ENCODE assay signal across 27 mouse cellular contexts in the genomic region with DNA sequence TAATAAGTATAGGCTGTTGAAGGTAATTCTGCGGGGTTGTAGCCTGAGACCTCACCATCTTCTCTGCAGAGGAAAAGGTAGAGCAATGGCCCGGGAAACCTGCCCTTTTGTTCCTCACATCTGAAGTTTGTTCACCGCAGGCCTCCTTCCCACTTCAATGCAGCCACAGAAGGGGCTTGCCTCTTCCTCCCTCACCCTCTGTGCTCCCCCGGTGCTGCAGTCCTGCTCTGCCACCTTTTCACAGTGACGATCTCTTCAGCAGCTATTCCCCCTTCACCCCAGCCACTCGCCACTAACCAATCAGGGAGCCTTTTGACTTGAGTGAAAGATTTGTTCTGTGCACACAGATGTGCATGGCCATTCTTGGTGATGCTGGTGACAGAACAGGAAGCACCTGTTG.
A peak's percentile ranks its signal among the peaks of the same experiment; 100 is the strongest.
DNase-seq lines count a peak whose midpoint lies in the region; ATAC-seq and TF ChIP-seq lines count a peak whose summit lies in the region.
"Had no signal": no experiment of that assay in that cellular context is flagged by ENCODE, and none has a peak within 500 bp of the region (broad histone marks: within the 10 kb centered on the region; RNA-seq: fewer than 3 reads in every experiment).

No protein-coding gene starts in this region.

- no peak overlapping the region for H3K4me2 ChIP-seq in midbrain, postnatal 0 days (ENCODE audit: low read depth, low read length, poor library complexity, severe bottlenecking)
- no peak overlapping the region for H3K4me2 ChIP-seq in midbrain, embryonic 14.5 days (ENCODE audit: low read length)
- no peak overlapping the region for H3K4me2 ChIP-seq in hindbrain, postnatal 0 days (ENCODE audit: low read depth, low read length)
- H3K4me2 ChIP-seq: embryonic facial prominence, embryonic 12.5 days; heart, embryonic 12.5 days; hindbrain, embryonic 14.5 days; limb, embryonic 13.5 days; liver, embryonic 11.5 days had no signal

- WGBS in midbrain, embryonic 10.5 days: 43% methylated on average over 6 of the region's 6 CpGs
- 41% methylated on average over 6 of the region's 6 CpGs for WGBS in midbrain, postnatal 0 days
- WGBS in midbrain, embryonic 14.5 days: 38% methylated on average over 6 of the region's 6 CpGs
- 6% methylated on average over 6 of the region's 6 CpGs for WGBS in thymus, adult 2 months
- 46% methylated on average over 6 of the region's 6 CpGs for WGBS in hindbrain, postnatal 0 days

- peak overlapping the region; percentile 73 for H3K27ac ChIP-seq in midbrain, embryonic 10.5 days (replicated peaks)
- H3K27ac ChIP-seq in midbrain, postnatal 0 days (ENCODE audit: low read depth, low read length): no peak overlapping the region
- H3K27ac ChIP-seq in midbrain, embryonic 14.5 days (replicated peaks; ENCODE audit: low read depth, low read length): 0 out of 2 replicates have a peak overlapping the region, but pooled peaks have one; percentile 13
- H3K27ac ChIP-seq in thymus, adult 2 months (ENCODE audit: control insufficient read depth, insufficient read depth, low read length): no peak overlapping the region
- no peak overlapping the region for H3K27ac ChIP-seq in hindbrain, postnatal 0 days
- H3K27ac ChIP-seq: embryonic facial prominence, embryonic 12.5 days; gastrocnemius, adult 2 months; heart, adult 2 months; hindbrain, embryonic 14.5 days; limb, embryonic 13.5 days had no signal

- no peaks in the 10 kb centered on the region for H3K9me3 ChIP-seq in midbrain, embryonic 10.5 days (replicated peaks)
- H3K9me3 ChIP-seq in midbrain, postnatal 0 days (ENCODE audit: low read length): no peaks in the 10 kb centered on the region
- H3K9me3 ChIP-seq in midbrain, embryonic 14.5 days (ENCODE audit: control insufficient read depth, low read length): no peaks in the 10 kb centered on the region
- no peaks in the 10 kb centered on the region for H3K9me3 ChIP-seq in hindbrain, postnatal 0 days (ENCODE audit: low read length)
- H3K9me3 ChIP-seq: embryonic facial prominence, embryonic 12.5 days; G1E; heart, embryonic 12.5 days; limb, embryonic 13.5 days had no signal

- H3K27me3 ChIP-seq in midbrain, embryonic 10.5 days (ENCODE audit: low read depth, poor library complexity, severe bottlenecking): no peaks in the 10 kb centered on the region
- no peaks in the 10 kb centered on the region for H3K27me3 ChIP-seq in midbrain, postnatal 0 days (ENCODE audit: insufficient read depth, low read length)
- H3K27me3 ChIP-seq in midbrain, embryonic 14.5 days (ENCODE audit: control insufficient read depth, insufficient read depth, low read length): no peaks in the 10 kb centered on the region
- H3K27me3 ChIP-seq in thymus, adult 2 months (ENCODE audit: control insufficient read depth, insufficient read depth, low read length): no peaks in the 10 kb centered on the region
- no peaks in the 10 kb centered on the region for H3K27me3 ChIP-seq in hindbrain, postnatal 0 days (ENCODE audit: insufficient read depth, low read length)
- H3K27me3 ChIP-seq: embryonic facial prominence, embryonic 12.5 days; heart, embryonic 12.5 days; limb, embryonic 13.5 days had no signal

- peaks cover 56% of the 10 kb centered on the region for H3K4me1 ChIP-seq in midbrain, embryonic 10.5 days
- H3K4me1 ChIP-seq in midbrain, postnatal 0 days (ENCODE audit: insufficient read depth, low read length): peaks cover 5% of the 10 kb centered on the region; the same call in 1 of the 2 replicates
- H3K4me1 ChIP-seq in midbrain, embryonic 14.5 days (ENCODE audit: control insufficient read depth, insufficient read depth, low read length): peaks cover 8% of the 10 kb centered on the region; the same call in 1 of the 2 replicates
- H3K4me1 ChIP-seq in thymus, adult 2 months (replicated peaks; ENCODE audit: control insufficient read depth, insufficient read depth, low read length): peaks cover 7% of the 10 kb centered on the region
- H3K4me1 ChIP-seq in hindbrain, postnatal 0 days (ENCODE audit: insufficient read depth, low read length): no peaks in the 10 kb centered on the region
- H3K4me1 ChIP-seq: heart, embryonic 12.5 days had no signal

- H3K36me3 ChIP-seq in midbrain, embryonic 10.5 days: no peaks in the 10 kb centered on the region
- no peaks in the 10 kb centered on the region for H3K36me3 ChIP-seq in midbrain, postnatal 0 days (ENCODE audit: insufficient read depth, low read length)
- no peaks in the 10 kb centered on the region for H3K36me3 ChIP-seq in midbrain, embryonic 14.5 days (ENCODE audit: control insufficient read depth, insufficient read depth, low read length)
- H3K36me3 ChIP-seq in thymus, adult 2 months (ENCODE audit: control insufficient read depth, insufficient read depth, low read length): no peaks in the 10 kb centered on the region
- H3K36me3 ChIP-seq in hindbrain, postnatal 0 days (ENCODE audit: insufficient read depth, low read length): no peaks in the 10 kb centered on the region
- H3K36me3 ChIP-seq: embryonic facial prominence, embryonic 12.5 days; heart, embryonic 12.5 days; limb, embryonic 13.5 days had no signal

- no peak for ATAC-seq in midbrain, postnatal 0 days (ENCODE audit: low FRiP score)
- no peak for ATAC-seq in midbrain, embryonic 14.5 days (ENCODE audit: low FRiP score, low TSS enrichment)
- ATAC-seq in hindbrain, postnatal 0 days: no peak
- ATAC-seq in erythroid progenitor cell, adult 5-6 weeks (replicated peaks; ENCODE audit: low FRiP score, poor library complexity, severe bottlenecking): no peak
- ATAC-seq: forebrain, embryonic 16.5 days; inflammation-experienced regulatory T-cells, adult 6 months; liver, postnatal 0 days had no signal

- DNase-seq in midbrain, embryonic 10.5 days (ENCODE audit: low spot score): no peak
- DNase-seq in midbrain, postnatal 0 days (ENCODE audit: low spot score): no peak
- no peak for DNase-seq in midbrain, embryonic 14.5 days
- DNase-seq in thymus, adult 2 months: peak; percentile 80
- peak; percentile 74 to 82 for DNase-seq in thymus, postnatal 36 days
- no peak for DNase-seq in kidney, postnatal 36 days
- DNase-seq in hindbrain, postnatal 0 days (ENCODE audit: low spot score): no peak
- DNase-seq: adrenal gland, postnatal 14 days; cerebellum, adult 11 months; cerebellum, adult 9-10 months; cerebellum, postnatal 36 days; gastrocnemius, adult 2 months; gastrocnemius, postnatal 36 days; heart, adult 2 months; kidney, adult 11 months; kidney, postnatal 4 days; liver, postnatal 0 days; lung, postnatal 36 days had no signal

- H3K9ac ChIP-seq in midbrain, postnatal 0 days (replicated peaks; ENCODE audit: low read length, poor library complexity, severe bottlenecking): no peak overlapping the region
- no peak overlapping the region for H3K9ac ChIP-seq in midbrain, embryonic 14.5 days (replicated peaks; ENCODE audit: low read length)
- no peak overlapping the region for H3K9ac ChIP-seq in hindbrain, postnatal 0 days (replicated peaks; ENCODE audit: low read length)
- H3K9ac ChIP-seq: embryonic facial prominence, embryonic 12.5 days; heart, embryonic 12.5 days; hindbrain, embryonic 14.5 days; limb, embryonic 13.5 days; liver, postnatal 0 days had no signal

- no peak for TF ChIP-seq POLR2A in thymus, adult 2 months (IDR thresholded peaks at IDR 0.05; ENCODE audit: control insufficient read depth, extremely low read depth, insufficient read depth, low read length, poor library complexity)

- no peak overlapping the region for H3K4me3 ChIP-seq in midbrain, embryonic 10.5 days
- H3K4me3 ChIP-seq in midbrain, postnatal 0 days (ENCODE audit: low read depth, low read length): no peak overlapping the region
- H3K4me3 ChIP-seq in midbrain, embryonic 14.5 days (replicated peaks; ENCODE audit: low read depth, low read length): no peak overlapping the region
- no peak overlapping the region for H3K4me3 ChIP-seq in thymus, adult 2 months (ENCODE audit: control insufficient read depth, insufficient read depth, low read length)
- H3K4me3 ChIP-seq in hindbrain, postnatal 0 days (ENCODE audit: low read length): no peak overlapping the region
- H3K4me3 ChIP-seq: embryonic facial prominence, embryonic 12.5 days; gastrocnemius, adult 2 months; heart, adult 2 months; heart, embryonic 12.5 days; limb, embryonic 13.5 days had no signal

- no peak for TF ChIP-seq CTCF in midbrain, postnatal 0 days (IDR thresholded peaks at IDR 0.05)
- no peak for TF ChIP-seq CTCF in thymus, adult 2 months (IDR thresholded peaks at IDR 0.05; ENCODE audit: borderline replicate concordance, control insufficient read depth, extremely low read depth, insufficient read depth, low read length, poor library complexity)
- no peak for TF ChIP-seq CTCF in hindbrain, postnatal 0 days (IDR thresholded peaks at IDR 0.05; ENCODE audit: low read depth)

Comparison
In these comparisons a context has a peak if more than half of its experiments do, and no peak if none do; other contexts are left out.
1. H3K27ac ChIP-seq: peak in midbrain, embryonic 10.5 days (single experiment) and midbrain, embryonic 14.5 days (single experiment); none in midbrain, postnatal 0 days (single experiment), thymus, adult 2 months (single experiment) and hindbrain, postnatal 0 days (single experiment).
2. DNase-seq: peak in thymus, adult 2 months (single experiment) and thymus, postnatal 36 days (2 of 2); none in midbrain, embryonic 10.5 days (single experiment), midbrain, postnatal 0 days (single experiment), midbrain, embryonic 14.5 days (single experiment), kidney, postnatal 36 days (0 of 2) and hindbrain, postnatal 0 days (single experiment).